Mouse (Mus musculus): ENCODE data around the gene Onecut1. TPM values are rescaled to one million over a fixed set of nuclear protein-coding genes. Genes with fewer than 3 reads are reported as not detected.

The Onecut1 gene
- polyA plus RNA-seq (2015; fragmentation: Nextera tagmentation; extraction: Ambion mirVana): 1.2 and 1.6 TPM in 2 replicates

DNA sequence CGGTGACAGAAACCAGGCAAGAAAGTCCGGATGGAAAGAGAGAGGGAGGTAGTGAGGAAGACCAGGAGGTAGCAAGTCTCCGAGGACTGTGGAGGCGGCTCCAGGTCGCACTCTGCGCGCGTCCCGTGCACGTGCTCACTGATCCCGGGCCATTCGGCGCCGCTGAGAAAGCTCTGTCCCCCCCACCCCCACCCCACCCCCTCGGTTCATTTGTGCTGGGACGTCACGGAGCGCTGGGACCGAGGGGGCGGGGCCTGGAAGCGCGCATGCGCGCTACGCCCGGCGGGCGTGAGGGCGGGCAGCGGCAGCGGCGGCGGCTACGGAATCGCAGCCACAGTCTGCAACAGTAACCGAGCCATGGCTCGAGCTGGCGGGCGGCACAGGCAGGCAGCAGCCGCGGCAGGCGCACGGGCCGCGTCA lies at the start of gene Onecut1:
Onecut1 (plus strand) TSS at position 361 of the 420 bp plus-strand sequence.
- Histone ChIP-seq H3K9ac (peak within 1 kb of the TSS; percentile 61), H3K4me3 (replicated peaks) (peak within 1 kb of the TSS; percentile 57), H3K9me3 (replicated peaks) (no peaks in the 10 kb centered on the region), H3K4me1 (replicated peaks) (peaks cover 6% of the 10 kb centered on the region; the same call in 1 of the 2 replicates), H3K36me3 (no peaks in the 10 kb centered on the region), H3K27me3 (peaks cover 100% of the 10 kb centered on the region), H3K4me2 (peak within 1 kb of the TSS; percentile 57), H3K27ac (peak within 1 kb of the TSS; percentile 34)
- ATAC-seq (ENCODE audit: low read depth) (peak; percentile 46), DNase-seq (no peak)
- under 1% methylated on average over 44 of the region's 45 CpGs for WGBS (ENCODE audit: insufficient replicate concordance)

GRCm38 (mm10) chr9:74819736-74820511 lies 41.8 kb upstream of the Onecut1 start:
- Histone ChIP-seq H3K9me3 (replicated peaks) (no peaks in the 10 kb centered on the region), H3K4me3 (replicated peaks) (no peak overlapping the region), H3K4me1 (replicated peaks) (no peaks in the 10 kb centered on the region), H3K9ac (no peak overlapping the region), H3K4me2 (no peak overlapping the region), H3K27ac (no peak overlapping the region), H3K36me3 (no peaks in the 10 kb centered on the region), H3K27me3 (no peaks in the 10 kb centered on the region)
- 60% methylated on average over 19 of the region's 19 CpGs for WGBS (ENCODE audit: insufficient replicate concordance)
- no peak for DNase-seq
- no peak for ATAC-seq (ENCODE audit: low read depth)

DNA sequence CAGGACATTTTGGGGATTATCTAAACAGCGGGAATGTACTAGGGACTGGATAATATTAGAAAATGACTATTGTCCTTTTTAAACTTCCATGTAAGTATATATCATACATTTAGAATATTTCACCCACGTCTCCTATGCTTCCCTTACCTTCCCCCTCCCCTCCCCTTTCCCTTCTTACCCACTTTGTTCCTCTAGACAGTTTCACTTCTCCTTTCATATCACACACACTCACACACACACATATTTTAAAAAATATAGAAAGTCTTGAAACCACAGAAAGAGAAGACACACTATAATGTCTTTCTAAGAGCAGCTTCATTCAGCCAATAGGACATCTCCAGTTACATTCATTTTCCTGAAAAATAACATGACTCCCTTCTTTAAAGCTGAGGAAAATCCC lies 36.6 kb upstream of the Onecut1 start:
- no peak for ATAC-seq (ENCODE audit: low read depth)
- WGBS (ENCODE audit: insufficient replicate concordance): 44% methylated on average over 2 of the region's 2 CpGs
- H3K27ac ChIP-seq: no peak overlapping the region

GRCm38 (mm10) chr9:74829206-74829605 lies 32.5 kb upstream of the Onecut1 start:
- no peaks in the 10 kb centered on the region for H3K36me3 ChIP-seq
- DNase-seq (no peak), ATAC-seq (ENCODE audit: low read depth) (no peak)
- H3K27ac ChIP-seq: no peak overlapping the region
- H3K9me3 ChIP-seq (replicated peaks): no peaks in the 10 kb centered on the region
- 45% methylated on average over 3 of the region's 3 CpGs for WGBS (ENCODE audit: insufficient replicate concordance)
- no peak overlapping the region for H3K9ac ChIP-seq
- H3K27me3 ChIP-seq: no peaks in the 10 kb centered on the region
- no peak overlapping the region for H3K4me3 ChIP-seq (replicated peaks)
- no peaks in the 10 kb centered on the region for H3K4me1 ChIP-seq (replicated peaks)
- no peak overlapping the region for H3K4me2 ChIP-seq

More for the DNA sequence above, 36.6 kb upstream of the Onecut1 start:
- no peak overlapping the region for H3K9ac ChIP-seq
- no peaks in the 10 kb centered on the region for H3K36me3 ChIP-seq
- no peak overlapping the region for H3K4me3 ChIP-seq (replicated peaks)
- H3K4me1 ChIP-seq (replicated peaks): no peaks in the 10 kb centered on the region
- no peak for DNase-seq
- no peak overlapping the region for H3K4me2 ChIP-seq
- no peaks in the 10 kb centered on the region for H3K27me3 ChIP-seq
- no peaks in the 10 kb centered on the region for H3K9me3 ChIP-seq (replicated peaks)

- no peak overlapping the region for H3K9ac ChIP-seq
- peaks cover 29% of the 10 kb centered on the region for H3K27me3 ChIP-seq
- H3K27ac ChIP-seq: no peak overlapping the region
- H3K4me1 ChIP-seq (replicated peaks): no peaks in the 10 kb centered on the region
- H3K4me3 ChIP-seq (replicated peaks): no peak overlapping the region
- DNase-seq (no peak), ATAC-seq (ENCODE audit: low read depth) (no peak)
- 50% methylated on average over 4 of the region's 4 CpGs for WGBS (ENCODE audit: insufficient replicate concordance)
- H3K9me3 ChIP-seq (replicated peaks): peaks cover 8% of the 10 kb centered on the region; the same call in 1 of the 2 replicates
- H3K36me3 ChIP-seq: no peaks in the 10 kb centered on the region
- H3K4me2 ChIP-seq: no peak overlapping the region
Observed at GRCm38 (mm10) chr9:74842890-74843289, 18.8 kb upstream of the Onecut1 start.

GRCm38 (mm10) chr9:74846867-74847830 lies 14.6 kb upstream of the Onecut1 start:
- 8% methylated on average over 33 of the region's 33 CpGs for WGBS (ENCODE audit: insufficient replicate concordance)
- Histone ChIP-seq H3K27me3 (peaks cover 72% of the 10 kb centered on the region), H3K27ac (no peak overlapping the region), H3K36me3 (no peaks in the 10 kb centered on the region), H3K9me3 (replicated peaks) (peaks cover 8% of the 10 kb centered on the region; the same call in 1 of the 2 replicates), H3K4me3 (replicated peaks) (no peak overlapping the region), H3K4me2 (peak overlapping the region; percentile 21; the same call in 1 of the 2 replicates), H3K4me1 (replicated peaks) (0 out of 2 replicates have a peak, but pooled peaks cover 2% of the 10 kb centered on the region), H3K9ac (no peak overlapping the region)
- DNase-seq (no peak), ATAC-seq (ENCODE audit: low read depth) (no peak)

DNA sequence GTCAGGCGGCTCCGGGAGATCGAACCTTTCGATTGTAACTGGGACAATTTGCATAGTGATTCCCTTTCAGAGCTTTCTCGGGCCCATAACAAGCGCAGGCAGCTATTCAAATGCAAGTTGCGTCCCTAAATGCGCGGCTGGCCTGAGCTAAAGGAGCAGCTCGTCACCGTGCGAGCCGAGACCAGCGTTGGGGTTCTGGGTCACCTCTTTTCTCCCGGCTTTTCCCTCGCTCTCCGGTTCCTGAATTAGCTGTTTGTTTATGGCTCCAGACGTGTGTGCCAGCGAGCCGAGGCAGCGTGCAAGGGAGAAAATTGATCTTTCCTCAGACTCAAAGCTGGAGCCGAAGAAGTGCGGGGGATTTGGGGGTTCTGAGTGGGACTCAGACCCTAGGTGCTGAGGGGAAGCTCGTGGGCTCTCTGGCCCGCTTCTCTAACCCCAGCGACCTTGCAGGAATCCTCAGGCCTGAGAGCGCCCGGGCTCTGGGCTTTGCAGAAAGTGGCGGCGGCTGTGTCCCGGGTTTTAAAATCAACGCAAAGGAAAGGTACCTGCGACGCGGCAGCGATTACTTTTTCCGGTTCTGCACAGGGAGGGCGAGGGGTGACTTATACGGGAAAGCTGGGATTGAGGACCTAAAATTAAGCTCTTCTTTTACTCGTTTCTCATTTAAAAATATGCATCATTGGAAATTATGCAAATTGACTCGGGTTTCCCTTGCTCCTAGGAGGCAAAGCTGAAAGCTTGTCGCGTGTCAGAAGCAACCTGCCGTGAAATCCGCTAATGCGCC lies 13.1 kb upstream of the Onecut1 start:
- Histone ChIP-seq H3K9ac (peak overlapping the region; percentile 53), H3K9me3 (replicated peaks) (no peaks in the 10 kb centered on the region), H3K36me3 (no peaks in the 10 kb centered on the region), H3K4me3 (replicated peaks) (peak overlapping the region; percentile 49), H3K27me3 (peaks cover 86% of the 10 kb centered on the region), H3K4me1 (replicated peaks) (0 out of 2 replicates have a peak, but pooled peaks cover 2% of the 10 kb centered on the region), H3K27ac (peak overlapping the region; percentile 29), H3K4me2 (peak overlapping the region; percentile 60)
- no peak for DNase-seq
- no peak for ATAC-seq (ENCODE audit: low read depth)
- 1% methylated on average over 46 of the region's 46 CpGs for WGBS (ENCODE audit: insufficient replicate concordance)

GRCm38 (mm10) chr9:74849195-74849978 lies 12.3 kb upstream of the Onecut1 start:
- no peak for DNase-seq
- Histone ChIP-seq H3K9me3 (replicated peaks) (no peaks in the 10 kb centered on the region), H3K27ac (no peak overlapping the region; the same call in 1 of the 2 replicates), H3K36me3 (no peaks in the 10 kb centered on the region), H3K4me1 (replicated peaks) (0 out of 2 replicates have a peak, but pooled peaks cover 2% of the 10 kb centered on the region), H3K4me3 (replicated peaks) (peak overlapping the region; percentile 49), H3K4me2 (peak overlapping the region; percentile 60), H3K9ac (peak overlapping the region; percentile 53), H3K27me3 (peaks cover 93% of the 10 kb centered on the region)
- 2% methylated on average over 61 of the region's 63 CpGs for WGBS (ENCODE audit: insufficient replicate concordance)
- no peak for ATAC-seq (ENCODE audit: low read depth)

- 0 out of 2 replicates have a peak, but pooled peaks cover 2% of the 10 kb centered on the region for H3K4me1 ChIP-seq (replicated peaks)
- peak overlapping the region; percentile 60 for H3K4me2 ChIP-seq
- no peak overlapping the region for H3K9ac ChIP-seq
- 7% methylated on average over 12 of the region's 12 CpGs for WGBS (ENCODE audit: insufficient replicate concordance)
- H3K27me3 ChIP-seq: peaks cover 98% of the 10 kb centered on the region
- no peaks in the 10 kb centered on the region for H3K36me3 ChIP-seq
- DNase-seq (no peak), ATAC-seq (ENCODE audit: low read depth) (no peak)
- H3K9me3 ChIP-seq (replicated peaks): no peaks in the 10 kb centered on the region
- no peak overlapping the region for H3K4me3 ChIP-seq (replicated peaks)
- H3K27ac ChIP-seq: no peak overlapping the region
Observed at GRCm38 (mm10) chr9:74849979-74850780, 11.5 kb upstream of the Onecut1 start.
